In the genomic region with DNA sequence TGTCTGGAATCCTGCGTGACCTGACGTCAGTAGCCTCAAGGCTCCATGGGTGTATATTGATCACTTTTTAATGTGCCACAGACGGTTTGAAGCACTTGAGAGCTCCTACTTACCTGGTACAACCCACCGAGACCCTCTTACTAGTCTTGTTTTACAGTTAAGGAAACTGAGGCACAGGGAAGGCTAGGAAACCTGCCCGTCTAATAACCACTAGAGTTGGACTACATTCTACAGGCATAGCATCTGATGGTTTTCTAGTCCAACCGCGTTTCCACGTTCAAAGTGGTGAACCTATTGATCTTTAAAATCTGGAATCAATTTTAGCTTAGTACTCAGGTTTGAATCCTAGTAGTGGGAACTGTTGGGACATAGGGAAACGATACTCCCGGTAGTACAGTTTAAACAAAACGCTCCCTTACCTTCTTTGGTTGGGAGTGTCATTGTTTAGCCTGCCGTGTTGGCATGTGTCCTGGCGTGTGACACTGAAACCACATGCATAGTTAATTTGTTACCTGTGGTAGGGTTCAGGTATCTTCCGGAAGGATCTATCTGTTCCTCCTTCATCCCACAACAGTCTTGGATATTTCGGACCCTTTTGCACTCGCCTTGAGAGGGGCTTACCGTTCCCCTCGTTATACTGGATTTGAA, we compare ENCODE assay signal across 8 mouse cellular contexts. TPM values are rescaled to one million over a fixed set of nuclear protein-coding genes. Genes with fewer than 3 reads are reported as not detected.
A peak's percentile ranks its signal among the peaks of the same experiment; 100 is the strongest.
DNase-seq lines count a peak whose midpoint lies in the region; ATAC-seq lines count a peak whose summit lies in the region.

No protein-coding gene starts in this region.

- peaks cover 9% of the 10 kb centered on the region for H3K4me1 ChIP-seq in lung, embryonic 16.5 days (replicated peaks; ENCODE audit: control insufficient read depth, insufficient read depth, low read length)
- peaks cover 19% of the 10 kb centered on the region for H3K4me1 ChIP-seq in midbrain, embryonic 14.5 days (ENCODE audit: control insufficient read depth, insufficient read depth, low read length)

- H3K36me3 ChIP-seq in lung, embryonic 16.5 days (ENCODE audit: control insufficient read depth, insufficient read depth, low read length): peaks cover 17% of the 10 kb centered on the region
- peaks cover 24% of the 10 kb centered on the region for H3K36me3 ChIP-seq in midbrain, embryonic 14.5 days (ENCODE audit: control insufficient read depth, insufficient read depth, low read length)

- 0 out of 2 replicates have a peak, but pooled peaks cover 2% of the 10 kb centered on the region for H3K9me3 ChIP-seq in lung, embryonic 16.5 days (ENCODE audit: control insufficient read depth, low read length)
- H3K9me3 ChIP-seq in midbrain, embryonic 14.5 days (ENCODE audit: control insufficient read depth, low read length): no peaks in the 10 kb centered on the region

- H3K4me3 ChIP-seq in lung, embryonic 16.5 days (ENCODE audit: low read length): peak overlapping the region; percentile 78
- H3K4me3 ChIP-seq in midbrain, embryonic 14.5 days (replicated peaks; ENCODE audit: low read depth, low read length): peak overlapping the region; percentile 85

- no peak for ATAC-seq in lung, embryonic 16.5 days (ENCODE audit: low read depth)
- ATAC-seq in erythroid progenitor cell, adult 5-6 weeks (replicated peaks; ENCODE audit: low FRiP score, poor library complexity, severe bottlenecking): peak; percentile 58
- ATAC-seq in midbrain, embryonic 14.5 days (ENCODE audit: low FRiP score, low TSS enrichment): 0 out of 2 replicates have a peak, but pooled peaks have one; percentile 3

- H3K27me3 ChIP-seq in lung, embryonic 16.5 days (ENCODE audit: control insufficient read depth, insufficient read depth, low read depth, low read length): no peaks in the 10 kb centered on the region
- H3K27me3 ChIP-seq in midbrain, embryonic 14.5 days (ENCODE audit: control insufficient read depth, insufficient read depth, low read length): no peaks in the 10 kb centered on the region

- 11% methylated on average over 18 of the region's 18 CpGs for WGBS in lung, embryonic 16.5 days
- WGBS in midbrain, embryonic 14.5 days: 25% methylated on average over 18 of the region's 18 CpGs

- H3K27ac ChIP-seq in lung, embryonic 16.5 days (ENCODE audit: low read length): peak overlapping the region; percentile 98
- peak overlapping the region; percentile 94 for H3K27ac ChIP-seq in midbrain, embryonic 14.5 days (replicated peaks; ENCODE audit: low read depth, low read length)

- H3K4me2 ChIP-seq in lung, embryonic 16.5 days (ENCODE audit: low read depth, low read length): peak overlapping the region; percentile 64
- H3K4me2 ChIP-seq in midbrain, embryonic 14.5 days (ENCODE audit: low read length): peak overlapping the region; percentile 78

- no peak for DNase-seq in lung, postnatal 14 days
- DNase-seq in kidney, adult 18-20 months: peak; percentile 35
- no peak for DNase-seq in midbrain, embryonic 14.5 days
- DNase-seq in MN1 (ENCODE audit: low spot score): no peak
- no peak for DNase-seq in urinary bladder, adult 2 months (ENCODE audit: low spot score)
- DNase-seq in right cerebral cortex, postnatal 14 days: no peak

- H3K9ac ChIP-seq in lung, embryonic 16.5 days (ENCODE audit: low read length): peak overlapping the region; percentile 98
- peak overlapping the region; percentile 86 for H3K9ac ChIP-seq in midbrain, embryonic 14.5 days (replicated peaks; ENCODE audit: low read length)

RNA-seq across cellular contexts. Expression of a gene that starts 1.1 kb away (rescaled TPM):
- 18.4 and 19.8 TPM in 2 replicates for polyA plus RNA-seq in lung, embryonic 16.5 days (2015; fragmentation: Nextera tagmentation; extraction: Ambion mirVana)
- total RNA-seq in erythroid progenitor cell, adult 5-6 weeks (2015; ENCODE audit: low replicate concordance): 12.2 and 14.1 TPM in 2 replicates
- total RNA-seq in erythroid progenitor cell, adult 5-6 weeks (2017; ENCODE audit: low replicate concordance): 17.7 and 26.8 TPM in 2 replicates
- polyA plus RNA-seq in midbrain, embryonic 14.5 days (2014; fragmentation: Nextera tagmentation; extraction: Ambion mirVana): 9.4 and 11.5 TPM in 2 replicates
- 12.1 and 12.7 TPM in 2 replicates for polyA plus RNA-seq in urinary bladder, adult 2 months (2012; rRNA removed)

RNA-seq across cellular contexts. Expression of a gene that starts 1.1 kb away (rescaled TPM):
- polyA plus RNA-seq in lung, embryonic 16.5 days (2015; fragmentation: Nextera tagmentation; extraction: Ambion mirVana): 17.7 and 22.3 TPM in 2 replicates
- 32.7 and 71.7 TPM in 2 replicates for total RNA-seq in erythroid progenitor cell, adult 5-6 weeks (2015; ENCODE audit: low replicate concordance)
- total RNA-seq in erythroid progenitor cell, adult 5-6 weeks (2017; ENCODE audit: low replicate concordance): 20.9 and 50.8 TPM in 2 replicates
- polyA plus RNA-seq in midbrain, embryonic 14.5 days (2014; fragmentation: Nextera tagmentation; extraction: Ambion mirVana): 10.9 and 12.5 TPM in 2 replicates
- 8.6 and 9.5 TPM in 2 replicates for polyA plus RNA-seq in urinary bladder, adult 2 months (2012; rRNA removed)
